Mouse (Mus musculus): ENCODE measurements at regions not wholly inside any gene's neighbourhood (a gene's known extent, or its start where the extent isn't known, plus 50 kb on each side); places are given as distances from the start of the nearest gene placed in this dataset.

- Histone ChIP-seq H3K4me1 (ENCODE audit: control insufficient read depth, insufficient read depth, low read length) (no peaks in the 10 kb centered on the region), H3K4me3 (ENCODE audit: low read length) (no peak overlapping the region), H3K27ac (ENCODE audit: low read length) (no peak overlapping the region), H3K9ac (ENCODE audit: low read length) (no peak overlapping the region), H3K27me3 (ENCODE audit: control insufficient read depth, insufficient read depth, low read length) (no peaks in the 10 kb centered on the region), H3K9me3 (replicated peaks; ENCODE audit: control insufficient read depth, low read length) (no peaks in the 10 kb centered on the region), H3K4me2 (ENCODE audit: low read depth, low read length) (no peak overlapping the region), H3K36me3 (ENCODE audit: control insufficient read depth, insufficient read depth) (no peaks in the 10 kb centered on the region)
- WGBS = 76% methylated on average over 8 of the region's 8 CpGs
- no peak for ATAC-seq (replicated peaks; ENCODE audit: extremely low read depth, insufficient read depth, low FRiP score)
These were observed 190.2 kb upstream of the Tbx18 start for GRCm38 (mm10) chr9:87921291-87921690.

DNA sequence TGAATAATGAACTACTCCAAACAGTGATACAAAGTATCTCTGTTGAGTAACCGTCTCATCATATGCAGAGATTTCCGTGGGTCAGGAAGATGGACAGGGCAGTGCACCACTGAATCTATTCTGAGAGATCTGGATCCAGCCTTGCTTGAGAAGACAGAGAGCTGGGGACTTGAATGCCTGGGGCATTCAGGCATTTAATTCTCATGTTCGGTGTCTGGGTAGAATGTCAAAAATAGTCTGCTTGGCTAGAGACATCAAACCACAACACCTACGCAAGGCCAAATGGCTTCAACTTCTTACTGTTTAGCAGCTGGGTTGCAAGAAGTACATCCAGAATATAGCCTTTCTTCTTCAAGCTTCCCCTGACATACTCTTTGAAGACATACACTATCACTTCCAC lies 194.1 kb upstream of the Tbx18 start:
- ATAC-seq (replicated peaks; ENCODE audit: extremely low read depth, insufficient read depth, low FRiP score) = no peak
- no peaks in the 10 kb centered on the region for H3K27me3 ChIP-seq (ENCODE audit: control insufficient read depth, insufficient read depth, low read length)
- H3K9ac ChIP-seq (ENCODE audit: low read length) = no peak overlapping the region
- no peak overlapping the region for H3K27ac ChIP-seq (ENCODE audit: low read length)
- WGBS = 77% methylated on average over 4 of the region's 4 CpGs
- no peaks in the 10 kb centered on the region for H3K36me3 ChIP-seq (ENCODE audit: control insufficient read depth, insufficient read depth)
- H3K4me2 ChIP-seq (ENCODE audit: low read depth, low read length) = no peak overlapping the region
- no peaks in the 10 kb centered on the region for H3K4me1 ChIP-seq (ENCODE audit: control insufficient read depth, insufficient read depth, low read length)
- H3K4me3 ChIP-seq (ENCODE audit: low read length) = no peak overlapping the region
- no peaks in the 10 kb centered on the region for H3K9me3 ChIP-seq (replicated peaks; ENCODE audit: control insufficient read depth, low read length)

- no peak for ATAC-seq (replicated peaks; ENCODE audit: extremely low read depth, insufficient read depth, low FRiP score)
- Histone ChIP-seq H3K27me3 (ENCODE audit: control insufficient read depth, insufficient read depth, low read length) (no peaks in the 10 kb centered on the region), H3K4me3 (ENCODE audit: low read length) (no peak overlapping the region), H3K36me3 (ENCODE audit: control insufficient read depth, insufficient read depth) (no peaks in the 10 kb centered on the region), H3K9ac (ENCODE audit: low read length) (no peak overlapping the region), H3K4me1 (ENCODE audit: control insufficient read depth, insufficient read depth, low read length) (no peaks in the 10 kb centered on the region), H3K27ac (ENCODE audit: low read length) (no peak overlapping the region), H3K9me3 (replicated peaks; ENCODE audit: control insufficient read depth, low read length) (no peaks in the 10 kb centered on the region), H3K4me2 (ENCODE audit: low read depth, low read length) (no peak overlapping the region)
- 75% methylated on average over 5 of the region's 5 CpGs for WGBS
These were observed 202.2 kb upstream of the Tbx18 start for GRCm38 (mm10) chr9:87933230-87933629.

DNA sequence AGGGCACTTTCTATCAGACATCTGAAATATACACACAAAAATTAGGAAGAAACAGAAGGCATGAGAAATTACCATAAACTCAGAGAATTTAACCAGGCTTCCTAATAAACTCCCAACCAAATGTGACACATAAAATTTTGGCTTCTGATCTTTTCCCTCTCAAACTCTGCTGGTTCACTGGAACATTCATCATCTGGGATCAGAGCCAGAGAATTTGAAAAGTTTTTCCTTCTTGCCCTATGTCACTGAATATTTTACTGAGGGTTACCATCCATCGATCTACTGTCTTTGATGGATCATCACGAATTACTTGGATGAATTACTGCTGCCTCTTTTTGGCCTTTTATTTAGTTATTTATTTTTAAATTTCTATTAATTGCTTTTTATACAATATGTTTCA lies 221.4 kb upstream of the Tbx18 start:
- Histone ChIP-seq H3K4me1 (ENCODE audit: control insufficient read depth, insufficient read depth, low read length) (no peaks in the 10 kb centered on the region), H3K36me3 (ENCODE audit: control insufficient read depth, insufficient read depth) (no peaks in the 10 kb centered on the region), H3K9me3 (replicated peaks; ENCODE audit: control insufficient read depth, low read length) (no peaks in the 10 kb centered on the region), H3K27ac (ENCODE audit: low read length) (no peak overlapping the region), H3K4me2 (ENCODE audit: low read depth, low read length) (no peak overlapping the region), H3K4me3 (ENCODE audit: low read length) (no peak overlapping the region), H3K27me3 (ENCODE audit: control insufficient read depth, insufficient read depth, low read length) (no peaks in the 10 kb centered on the region), H3K9ac (ENCODE audit: low read length) (no peak overlapping the region)
- ATAC-seq (replicated peaks; ENCODE audit: extremely low read depth, insufficient read depth, low FRiP score) = no peak
- WGBS = 81% methylated on average over 2 of the region's 2 CpGs

DNA sequence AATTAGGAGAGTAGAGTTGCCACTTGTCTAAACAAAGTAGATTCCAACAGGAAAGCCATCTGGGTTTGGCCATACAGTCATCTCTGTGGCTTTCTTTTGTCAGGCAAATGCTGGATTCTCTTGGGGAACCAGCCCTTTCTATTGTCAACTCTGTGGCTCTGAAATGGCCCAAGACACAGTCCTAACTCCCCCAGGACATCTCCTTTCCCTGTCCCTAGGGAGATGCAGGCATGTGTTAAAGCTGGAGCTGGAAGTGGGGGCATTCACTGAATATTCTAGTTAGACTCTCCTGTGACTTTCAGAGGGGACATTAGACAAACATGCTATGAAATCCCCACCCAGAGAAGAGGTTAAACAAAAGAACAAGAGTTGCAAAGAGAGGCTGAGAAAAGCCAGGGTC lies 223.9 kb upstream of the Tbx18 start:
- no peaks in the 10 kb centered on the region for H3K4me1 ChIP-seq (ENCODE audit: control insufficient read depth, insufficient read depth, low read length)
- ATAC-seq (replicated peaks; ENCODE audit: extremely low read depth, insufficient read depth, low FRiP score) = no peak
- no peaks in the 10 kb centered on the region for H3K9me3 ChIP-seq (replicated peaks; ENCODE audit: control insufficient read depth, low read length)
- no peak overlapping the region for H3K4me2 ChIP-seq (ENCODE audit: low read depth, low read length)
- H3K27me3 ChIP-seq (ENCODE audit: control insufficient read depth, insufficient read depth, low read length) = no peaks in the 10 kb centered on the region
- no peak overlapping the region for H3K9ac ChIP-seq (ENCODE audit: low read length)
- H3K4me3 ChIP-seq (ENCODE audit: low read length) = no peak overlapping the region
- H3K27ac ChIP-seq (ENCODE audit: low read length) = no peak overlapping the region
- H3K36me3 ChIP-seq (ENCODE audit: control insufficient read depth, insufficient read depth) = no peaks in the 10 kb centered on the region

GRCm38 (mm10) chr9:87961796-87962195 lies 230.7 kb upstream of the Tbx18 start:
- H3K4me1 ChIP-seq (ENCODE audit: control insufficient read depth, insufficient read depth, low read length) = no peaks in the 10 kb centered on the region
- H3K9me3 ChIP-seq (replicated peaks; ENCODE audit: control insufficient read depth, low read length) = peaks cover 2% of the 10 kb centered on the region; the same call in 1 of the 2 replicates
- H3K36me3 ChIP-seq (ENCODE audit: control insufficient read depth, insufficient read depth) = no peaks in the 10 kb centered on the region
- WGBS = 81% methylated on average over 4 of the region's 4 CpGs
- H3K27me3 ChIP-seq (ENCODE audit: control insufficient read depth, insufficient read depth, low read length) = no peaks in the 10 kb centered on the region
- no peak overlapping the region for H3K4me2 ChIP-seq (ENCODE audit: low read depth, low read length)
- H3K9ac ChIP-seq (ENCODE audit: low read length) = no peak overlapping the region
- ATAC-seq (replicated peaks; ENCODE audit: extremely low read depth, insufficient read depth, low FRiP score) = no peak
- no peak overlapping the region for H3K27ac ChIP-seq (ENCODE audit: low read length)
- H3K4me3 ChIP-seq (ENCODE audit: low read length) = no peak overlapping the region

DNA sequence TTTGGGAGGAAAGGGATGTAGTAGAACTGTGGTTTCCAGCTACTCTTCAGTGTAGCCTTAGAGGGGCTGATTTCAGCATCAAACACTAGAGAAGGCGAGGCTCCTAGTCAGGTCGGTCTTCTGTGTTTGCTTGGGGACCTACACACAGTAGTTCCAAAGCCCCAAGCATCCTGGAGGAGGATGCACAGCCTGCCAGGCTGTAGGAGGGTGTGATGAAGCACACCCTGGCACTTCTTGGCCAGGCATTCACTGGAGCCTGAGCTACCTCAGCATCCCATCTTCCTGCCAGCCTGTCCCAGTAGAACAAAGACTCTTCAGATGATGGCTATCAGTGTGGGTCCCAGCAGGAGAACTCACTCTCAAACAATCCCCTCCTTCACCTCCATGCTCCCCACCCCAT lies 233.4 kb upstream of the Tbx18 start:
- Histone ChIP-seq H3K36me3 (ENCODE audit: control insufficient read depth, insufficient read depth) (no peaks in the 10 kb centered on the region), H3K27ac (ENCODE audit: low read length) (no peak overlapping the region), H3K4me1 (ENCODE audit: control insufficient read depth, insufficient read depth, low read length) (no peaks in the 10 kb centered on the region), H3K9me3 (replicated peaks; ENCODE audit: control insufficient read depth, low read length) (peaks cover 2% of the 10 kb centered on the region; the same call in 1 of the 2 replicates), H3K4me3 (ENCODE audit: low read length) (no peak overlapping the region), H3K4me2 (ENCODE audit: low read depth, low read length) (no peak overlapping the region), H3K27me3 (ENCODE audit: control insufficient read depth, insufficient read depth, low read length) (no peaks in the 10 kb centered on the region), H3K9ac (ENCODE audit: low read length) (no peak overlapping the region)
- ATAC-seq (replicated peaks; ENCODE audit: extremely low read depth, insufficient read depth, low FRiP score) = no peak
- 68% methylated on average over 2 of the region's 2 CpGs for WGBS

DNA sequence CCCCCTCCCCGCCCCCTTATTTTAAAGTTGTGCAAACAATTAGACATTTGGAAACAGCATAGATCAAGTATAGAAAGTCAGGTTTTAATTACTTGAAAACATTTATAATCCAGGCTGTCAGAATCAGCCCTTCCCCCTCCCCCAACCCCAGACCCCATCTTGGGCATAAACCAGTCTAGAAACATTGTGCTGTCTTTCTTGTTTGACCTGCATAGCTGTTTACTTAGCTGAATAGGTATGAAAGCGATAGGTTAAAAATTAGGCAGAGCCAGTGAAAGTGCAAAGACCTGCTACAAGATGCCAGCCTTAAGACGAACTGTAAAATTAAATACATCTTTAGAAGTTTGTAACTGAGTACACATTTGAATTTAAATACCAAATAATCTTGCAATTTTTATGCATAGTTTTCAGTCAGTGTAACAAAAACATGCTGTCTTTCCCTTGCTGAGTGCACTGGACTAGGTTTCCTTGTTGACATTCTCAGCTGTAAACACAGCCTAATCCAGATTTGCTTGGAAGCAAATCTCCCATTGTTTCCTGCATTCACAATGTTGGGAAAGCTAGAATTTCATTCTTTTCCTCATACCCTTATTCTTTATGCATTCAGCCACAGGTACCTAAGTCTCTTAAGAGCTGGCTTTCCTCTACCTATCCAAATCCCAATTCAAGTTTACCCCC lies 234.2 kb upstream of the Tbx18 start:
- Histone ChIP-seq H3K27me3 (ENCODE audit: control insufficient read depth, insufficient read depth, low read length) (no peaks in the 10 kb centered on the region), H3K4me2 (ENCODE audit: low read depth, low read length) (no peak overlapping the region), H3K9ac (ENCODE audit: low read length) (no peak overlapping the region), H3K9me3 (replicated peaks; ENCODE audit: control insufficient read depth, low read length) (peaks cover 2% of the 10 kb centered on the region; the same call in 1 of the 2 replicates), H3K27ac (ENCODE audit: low read length) (no peak overlapping the region), H3K36me3 (ENCODE audit: control insufficient read depth, insufficient read depth) (no peaks in the 10 kb centered on the region), H3K4me1 (ENCODE audit: control insufficient read depth, insufficient read depth, low read length) (no peaks in the 10 kb centered on the region), H3K4me3 (ENCODE audit: low read length) (no peak overlapping the region)
- no peak for ATAC-seq (replicated peaks; ENCODE audit: extremely low read depth, insufficient read depth, low FRiP score)
- WGBS = 71% methylated on average over 3 of the region's 3 CpGs

- H3K4me2 ChIP-seq (ENCODE audit: low read depth, low read length) = no peak overlapping the region
- H3K9me3 ChIP-seq (replicated peaks; ENCODE audit: control insufficient read depth, low read length) = no peaks in the 10 kb centered on the region
- no peak overlapping the region for H3K9ac ChIP-seq (ENCODE audit: low read length)
- H3K27me3 ChIP-seq (ENCODE audit: control insufficient read depth, insufficient read depth, low read length) = no peaks in the 10 kb centered on the region
- no peak; the same call in 1 of the 2 replicates for ATAC-seq (replicated peaks; ENCODE audit: extremely low read depth, insufficient read depth, low FRiP score)
- WGBS = 44% methylated on average over 5 of the region's 5 CpGs
- H3K36me3 ChIP-seq (ENCODE audit: control insufficient read depth, insufficient read depth) = no peaks in the 10 kb centered on the region
- H3K4me3 ChIP-seq (ENCODE audit: low read length) = no peak overlapping the region
- no peak overlapping the region for H3K27ac ChIP-seq (ENCODE audit: low read length)
- H3K4me1 ChIP-seq (ENCODE audit: control insufficient read depth, insufficient read depth, low read length) = no peaks in the 10 kb centered on the region
These were observed 237.4 kb upstream of the Tbx18 start for GRCm38 (mm10) chr9:87968190-87969082.

All from heart, embryonic 16.5 days (tissue).